Mouse (Mus musculus) NIH3T3 (cell line): ENCODE measurements around the gene Scgb1b11.
"Not testable (repeated sequence)": the region's sequence is repeated elsewhere in the genome, so short reads cannot be mapped to it uniquely, and the experiment has no call there.

ENCODE experiments used
- DNase-seq: peaks from one replicate; pipeline ENCODE4 v3.0.0-alpha.2; 2012; ENCODE audit warnings: low read depth

The Scgb1b11 gene

GRCm38 (mm10) chr7:32222540-32222939 is at the start of gene Scgb1b11:
Gene Scgb1b11 (plus strand): TSS chr7:32222840.
- DNase-seq, result not testable (repeated sequence)

- DNase-seq, result not testable (repeated sequence)
Measured at GRCm38 (mm10) chr7:32211045-32211444, 11.6 kb upstream of the Scgb1b11 start, which contains the start of gene Scgb2b11. Gene Scgb2b11 (minus strand): TSS chr7:32211145.
